Mouse (Mus musculus) adrenal gland, adult (tissue): ENCODE results near the gene Slc40a1.

ENCODE experiments used
- DNase-seq, 2 experiments: peaks; one replicate each; pipeline ENCODE4 v3.0.0; 2022 to 2023; ENCODE audit warnings: low spot score in 1 of 2; ENCODE audit not compliant: inconsistent age in 2 of 2

Gene Slc40a1

DNA sequence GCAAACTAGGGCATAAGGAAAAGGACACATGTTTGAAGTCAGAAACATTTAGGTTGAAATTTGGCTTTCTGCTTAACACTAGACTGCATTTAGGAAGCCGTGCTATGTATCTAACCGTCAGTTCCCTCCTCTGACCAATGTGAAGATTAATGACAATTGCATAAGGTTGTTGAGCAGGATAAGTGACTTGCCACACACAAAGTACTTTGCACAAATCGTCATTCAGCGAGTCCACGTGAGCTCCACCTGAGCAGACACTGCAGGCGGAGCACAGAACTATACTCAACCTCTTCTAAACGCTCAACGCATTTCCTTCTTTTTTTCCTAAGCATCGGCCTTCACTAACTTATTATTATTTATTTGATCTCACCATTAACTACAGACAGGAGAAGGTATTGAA, 39.5 kb downstream of the Slc40a1 start:
- no peak for DNase-seq

DNA sequence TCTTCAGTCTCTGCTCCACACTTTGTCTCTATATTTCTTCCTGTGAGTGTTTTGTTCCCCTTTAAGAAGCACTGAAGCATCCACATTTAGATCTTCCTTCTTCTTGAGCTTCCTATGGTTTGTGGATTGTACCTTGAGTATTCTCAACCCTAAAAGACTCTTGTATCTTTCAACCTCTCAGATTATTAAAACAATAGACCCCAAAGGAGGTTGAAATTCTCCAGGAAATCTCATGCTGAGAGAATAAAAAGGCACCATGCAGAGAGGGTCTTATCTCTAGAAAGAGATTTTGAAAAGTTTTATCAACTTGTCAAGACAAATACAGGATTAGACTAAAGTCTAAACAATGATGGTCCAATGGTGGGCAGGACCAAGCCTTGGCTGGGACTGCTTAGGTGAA, 42.9 kb downstream of the Slc40a1 start:
- no peak for DNase-seq

DNA sequence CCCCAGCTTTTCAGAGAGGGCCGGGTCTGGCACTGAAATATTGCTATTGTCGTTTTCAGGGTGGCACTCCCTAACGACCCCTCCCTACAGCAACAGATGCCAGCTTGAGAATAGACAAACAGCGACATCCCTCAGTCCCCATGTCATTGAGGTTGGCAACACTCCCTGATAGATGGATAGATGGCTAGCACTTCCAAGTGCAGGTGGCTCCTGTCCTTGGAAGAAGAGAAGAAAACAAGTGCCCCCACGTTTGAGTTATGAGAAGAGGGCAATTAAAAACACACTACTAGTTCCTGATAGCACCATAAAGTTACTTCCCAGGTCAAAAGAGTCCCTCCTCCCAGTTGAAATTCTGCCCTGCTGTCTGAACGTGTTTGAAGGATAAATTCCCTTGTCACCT, 44.2 kb downstream of the Slc40a1 start:
- no peak for DNase-seq

DNA sequence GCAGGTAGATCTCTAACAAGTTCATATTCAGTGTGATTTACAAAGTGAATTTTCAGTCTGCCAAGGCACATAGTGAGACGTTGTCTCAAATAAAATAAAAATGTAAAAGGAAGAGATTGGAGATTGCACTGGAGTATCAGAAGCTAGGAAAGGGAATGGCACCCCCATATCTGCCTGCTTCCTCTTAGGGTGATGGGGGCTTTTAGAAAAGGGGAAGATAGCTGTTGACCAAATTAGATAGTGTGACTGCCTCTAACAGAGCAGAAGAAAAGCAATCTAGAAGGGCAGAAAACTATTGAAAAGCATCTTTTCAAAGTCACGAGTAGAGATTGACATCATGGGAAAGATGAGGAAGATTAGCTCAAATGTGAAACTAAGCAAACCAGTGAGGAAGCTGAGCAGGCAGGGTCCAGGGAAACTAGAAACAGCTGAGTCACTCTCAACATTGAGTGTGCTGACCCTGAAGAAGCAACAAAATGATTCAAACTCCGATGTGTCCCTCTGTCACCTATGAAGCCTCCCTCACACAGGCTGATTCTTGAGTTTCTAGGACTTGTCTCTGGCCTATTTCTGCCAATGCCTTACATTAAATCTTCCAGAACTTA, 45.0 kb downstream of the Slc40a1 start:
- DNase-seq: peak in 1 of 2 experiments; percentile 55

DNA sequence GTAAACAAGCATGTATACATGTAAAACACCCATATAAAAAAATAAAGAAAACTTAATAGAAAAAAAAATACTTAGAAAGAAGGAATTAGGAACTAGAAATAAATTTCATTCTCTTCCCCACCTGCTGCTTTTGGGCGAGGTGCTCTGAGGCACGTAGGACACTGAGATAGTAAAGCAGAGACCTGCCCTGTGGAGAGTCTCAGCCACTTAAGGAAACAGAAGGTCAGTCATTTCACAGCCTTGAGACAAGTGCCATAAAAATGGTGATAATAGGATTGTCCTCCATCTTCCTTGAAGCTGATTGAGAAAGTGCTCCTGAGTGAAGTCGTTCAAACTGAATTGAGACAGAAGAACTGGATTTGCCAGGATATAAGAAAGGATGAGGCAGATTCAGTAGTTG, 48.9 kb downstream of the Slc40a1 start:
- no peak for DNase-seq

DNA sequence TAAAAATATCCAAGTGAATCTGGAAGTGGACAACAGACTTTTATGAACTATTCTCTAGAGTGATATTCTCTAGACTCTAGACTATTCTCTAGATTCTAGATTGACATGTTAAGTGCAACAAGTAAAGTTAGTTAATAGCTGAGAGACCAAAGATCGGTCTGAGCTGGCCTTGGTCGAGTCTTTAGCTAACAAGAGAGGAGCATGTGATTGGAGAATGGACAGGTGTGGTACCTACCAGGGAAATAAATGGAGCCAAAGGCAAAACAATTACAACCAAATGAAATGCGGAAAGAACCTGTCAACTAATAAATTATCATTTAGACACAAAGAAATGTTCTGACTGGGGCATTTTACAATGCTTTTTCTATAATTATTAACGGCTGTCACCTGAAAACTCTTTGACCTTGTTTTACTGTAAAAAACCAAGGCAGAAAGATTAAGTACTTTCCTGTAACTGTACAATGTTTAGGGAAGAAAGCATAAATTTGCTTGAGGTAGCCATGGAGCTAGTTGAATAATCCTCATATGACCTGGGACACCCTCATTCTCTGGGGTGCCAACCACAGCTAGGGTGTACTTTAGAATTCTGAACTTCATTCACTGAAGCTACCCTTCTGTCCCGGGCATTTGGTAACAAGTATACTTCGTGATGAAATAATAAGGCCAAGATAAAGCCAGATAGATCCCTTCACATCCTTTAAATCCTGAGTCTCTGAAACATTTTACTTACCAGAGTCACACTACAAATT, 49.7 kb downstream of the Slc40a1 start:
- DNase-seq: no peak

DNA sequence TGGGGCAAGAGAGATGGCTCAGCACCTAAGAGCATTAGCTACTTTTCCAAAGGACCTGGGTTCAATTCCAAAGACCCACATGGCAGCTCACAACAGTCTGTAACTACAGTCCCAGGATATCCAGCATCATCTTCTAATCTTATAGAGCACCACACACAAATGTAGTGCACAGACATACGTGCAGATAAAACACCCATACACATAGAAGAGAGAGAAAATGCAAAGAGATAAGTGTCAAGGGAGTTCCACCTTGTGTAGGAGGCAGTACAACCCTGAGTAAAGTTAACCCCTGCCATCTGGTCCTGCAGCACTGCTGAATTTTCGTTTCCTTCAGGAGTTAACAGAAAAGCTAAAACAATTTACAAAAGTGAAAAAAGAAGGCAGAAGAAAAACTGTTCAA, 50.7 kb downstream of the Slc40a1 start:
- DNase-seq: no peak

DNA sequence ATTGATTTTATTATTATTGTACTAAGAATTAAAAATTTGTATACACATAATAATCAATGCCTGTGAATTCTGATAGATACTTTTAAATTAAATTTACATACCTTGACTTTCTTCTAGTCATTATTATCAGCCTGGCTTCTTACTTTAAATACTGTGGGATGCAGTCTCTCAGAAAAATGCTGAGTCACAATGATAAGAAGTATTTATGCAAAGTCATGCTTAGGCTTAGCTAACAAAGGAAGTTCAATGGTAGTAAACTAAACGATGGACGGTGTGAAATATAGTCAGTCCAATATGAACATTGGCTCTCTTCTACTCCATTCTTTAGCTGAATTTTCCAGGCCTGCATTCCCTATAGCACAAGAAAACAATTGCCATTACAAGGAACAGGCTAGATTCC, 53.1 kb downstream of the Slc40a1 start:
- no peak for DNase-seq

DNA sequence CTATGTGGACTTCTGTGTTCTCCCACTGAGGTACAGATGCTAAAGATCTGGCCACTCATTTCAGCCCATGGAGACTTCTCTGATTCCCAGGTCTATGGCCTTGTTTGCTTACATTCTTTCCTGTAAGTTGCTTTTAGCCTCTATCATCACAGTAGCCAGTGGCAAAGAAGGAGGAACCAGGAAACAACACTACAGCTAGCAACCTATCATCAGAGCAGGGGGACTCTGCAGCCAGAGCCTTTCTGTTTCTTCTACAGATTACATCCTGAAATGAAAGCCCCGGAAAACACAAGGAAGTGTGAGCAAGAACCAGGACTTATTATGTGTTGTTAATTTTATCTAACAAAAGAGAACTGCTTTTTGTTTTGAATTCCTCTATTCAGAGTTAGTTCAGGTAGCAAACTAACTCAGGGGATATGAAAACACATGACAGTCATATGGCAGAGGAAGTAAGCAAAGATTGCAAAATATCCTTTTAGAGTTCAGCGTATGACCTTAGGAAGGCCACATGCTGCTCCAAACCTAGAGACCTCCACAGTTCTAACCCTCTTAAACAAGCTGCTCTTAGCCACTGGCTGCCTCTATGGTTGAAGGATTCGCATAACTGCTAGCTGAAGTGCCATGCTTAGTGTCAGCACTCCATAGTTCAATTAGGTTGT, 57.7 kb downstream of the Slc40a1 start:
- no peak for DNase-seq

DNA sequence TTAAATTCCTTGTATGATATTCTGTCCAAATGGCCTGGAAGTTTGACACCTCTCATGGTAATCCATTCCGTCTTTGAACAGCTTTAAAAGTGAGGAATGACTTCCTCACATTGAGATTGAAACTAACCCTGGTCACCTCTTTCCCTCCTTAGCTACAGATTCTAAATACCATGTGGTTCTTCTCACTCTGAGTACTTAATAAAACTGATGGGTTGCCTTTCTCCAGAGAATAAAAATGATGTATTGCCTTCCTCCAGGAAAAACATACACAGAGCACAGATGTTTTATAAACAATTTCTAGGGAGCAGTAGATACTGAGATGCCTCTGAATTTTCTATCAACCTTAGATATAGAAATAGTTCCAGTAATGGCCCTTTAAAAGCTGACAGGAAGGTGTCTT, 58.3 kb downstream of the Slc40a1 start:
- DNase-seq: no peak

DNA sequence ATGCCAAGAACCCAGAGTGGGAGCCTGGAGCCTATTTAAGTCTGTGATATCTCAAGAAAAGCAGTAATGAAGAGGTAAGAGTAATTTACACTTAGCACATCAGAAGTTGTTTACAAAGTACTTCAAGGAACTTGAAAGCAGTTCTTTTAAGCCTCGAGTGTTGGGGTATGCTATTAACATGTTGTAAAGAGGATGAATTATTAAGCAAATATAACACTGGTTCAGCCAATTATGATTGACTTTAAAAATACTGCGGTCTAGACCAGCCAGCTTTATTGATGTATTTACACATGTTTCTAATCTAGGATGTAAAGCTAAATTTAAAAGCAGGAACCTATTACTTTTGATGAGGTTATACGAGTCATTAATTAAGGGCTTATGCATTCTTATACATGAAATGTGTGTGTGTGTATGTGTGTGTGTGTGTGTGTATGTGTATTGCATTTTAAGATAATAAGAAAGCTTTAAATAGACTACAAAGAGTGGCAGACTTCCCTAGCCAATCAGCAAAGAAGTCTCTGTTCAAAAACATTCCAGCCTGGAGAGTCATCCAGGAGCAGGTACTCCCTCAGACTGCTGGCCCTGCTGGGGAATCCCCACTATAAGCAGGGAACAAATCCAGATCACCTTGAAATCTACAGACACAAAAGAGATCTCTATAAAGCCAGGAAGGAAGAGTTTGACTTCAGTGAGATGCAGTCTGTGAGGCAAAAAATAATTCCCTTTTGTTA, 59.9 kb downstream of the Slc40a1 start:
- no peak for DNase-seq

DNA sequence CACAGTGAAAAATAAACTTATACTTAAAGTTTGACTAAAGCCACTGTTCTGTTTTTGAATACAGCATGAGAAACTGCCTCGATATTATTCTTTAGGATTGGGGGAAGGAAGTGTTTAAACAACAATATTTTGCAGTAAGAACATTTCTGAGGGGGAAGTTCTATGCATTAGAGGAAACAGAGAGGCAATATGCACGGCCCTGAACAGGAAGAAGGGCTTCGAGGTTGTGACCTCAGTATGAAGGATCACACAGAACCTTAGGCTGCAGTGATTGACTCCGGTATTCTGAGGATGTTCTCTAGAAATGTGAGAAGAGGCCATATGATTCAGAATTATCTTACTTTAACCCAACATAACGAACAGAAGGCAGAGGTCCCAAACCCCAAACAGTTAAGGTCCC, 60.6 kb downstream of the Slc40a1 start:
- DNase-seq: no peak

DNA sequence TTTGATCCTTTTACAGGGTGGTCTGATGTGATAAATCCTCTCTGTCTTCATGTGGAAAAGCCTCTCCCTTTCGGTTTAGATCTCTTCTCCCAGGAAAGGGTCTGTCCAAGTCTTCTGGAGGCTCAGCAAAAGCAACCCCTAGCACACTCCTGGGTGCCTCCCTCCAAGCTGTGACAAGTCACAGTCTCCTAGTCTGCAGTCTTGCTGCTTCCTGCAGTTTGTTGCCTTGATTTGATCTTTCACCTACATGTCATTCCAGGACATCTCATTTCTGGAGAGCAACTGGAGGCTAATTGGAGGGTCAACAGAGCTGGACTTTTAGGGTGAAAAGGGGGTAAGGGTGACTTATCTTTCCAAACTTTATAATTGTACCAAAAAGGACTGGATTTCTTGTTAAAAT, 61.0 kb downstream of the Slc40a1 start:
- no peak for DNase-seq

DNA sequence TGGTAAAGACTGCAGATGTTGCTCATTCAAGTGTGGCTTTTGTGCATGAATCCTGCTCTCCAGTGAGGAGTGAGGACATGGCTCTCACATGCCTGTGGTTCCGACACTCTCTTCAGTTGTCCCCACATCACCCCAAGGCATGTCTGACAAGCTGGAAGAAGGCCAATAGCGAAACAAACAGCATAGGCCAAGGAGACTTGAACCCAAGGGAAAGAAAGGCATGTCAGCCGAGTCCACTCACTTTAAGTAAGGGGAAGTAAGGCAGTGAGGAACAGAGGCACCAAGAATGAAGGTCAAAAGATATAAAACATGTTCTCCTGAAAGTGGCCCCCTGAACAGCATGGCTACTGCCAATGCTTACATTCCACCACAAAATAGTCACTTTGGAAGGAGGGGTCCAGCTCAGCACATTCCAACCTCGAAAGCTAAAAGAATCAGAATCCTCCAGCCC, 61.7 kb downstream of the Slc40a1 start:
- peak; percentile 12 to 58 for DNase-seq

DNA sequence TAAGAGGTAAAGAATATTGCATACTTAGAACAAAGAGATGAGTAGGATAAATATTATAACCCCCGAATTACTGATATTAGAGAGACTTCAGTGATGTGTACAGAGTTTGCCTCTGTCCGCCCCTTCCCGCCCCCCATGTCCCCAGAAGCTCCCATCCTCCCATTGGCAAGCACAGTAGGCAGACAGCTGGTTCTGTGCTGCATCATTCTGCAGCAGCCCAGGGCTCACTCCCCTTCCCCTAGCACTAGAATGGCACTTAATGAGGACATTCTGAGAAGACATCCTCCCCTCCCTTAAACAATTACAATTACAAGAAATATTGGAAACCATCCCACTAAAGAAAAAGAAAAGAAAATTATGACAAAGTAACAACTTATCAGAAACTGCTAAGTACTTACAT, 62.7 kb downstream of the Slc40a1 start:
- DNase-seq: no peak

DNA sequence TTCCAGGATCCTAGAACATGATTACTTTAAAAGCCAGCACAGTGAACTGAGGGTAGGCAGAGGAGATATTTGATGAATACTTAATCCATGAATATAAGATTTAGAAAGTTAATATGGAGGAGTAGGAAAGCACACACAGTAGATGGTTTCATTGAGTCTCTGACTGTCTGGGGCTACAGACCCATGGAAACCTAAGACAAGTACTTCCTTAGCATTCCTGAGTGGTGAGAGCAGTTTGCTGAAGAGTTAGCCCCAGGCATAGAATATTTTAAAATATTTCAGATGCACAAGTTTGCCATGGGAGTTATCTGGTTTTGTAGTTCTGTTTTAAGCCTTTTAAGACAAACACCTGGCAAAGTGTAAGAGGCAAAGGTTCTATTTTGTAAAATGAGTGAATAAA, 65.2 kb downstream of the Slc40a1 start:
- no peak for DNase-seq

DNA sequence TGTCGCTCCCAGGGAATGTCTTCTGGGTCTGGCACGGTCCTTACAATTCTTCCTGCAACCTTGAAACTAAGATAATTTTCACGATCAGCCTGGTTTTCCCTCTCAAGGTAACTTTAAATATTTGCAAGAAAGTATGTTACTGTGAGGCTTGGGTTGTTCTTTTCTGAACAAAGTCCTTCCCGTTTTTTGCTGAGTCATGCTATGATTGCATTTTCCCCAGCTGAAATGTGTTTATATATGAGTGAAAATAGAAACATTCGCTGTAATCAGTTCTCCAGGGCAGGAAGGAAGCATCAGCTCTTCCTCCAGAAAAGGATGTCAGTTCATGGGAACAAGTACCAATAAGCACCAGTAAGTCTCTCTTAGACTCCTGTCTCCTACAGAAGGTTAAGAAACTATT, 66.0 kb downstream of the Slc40a1 start:
- DNase-seq: peak in 1 of 2 experiments; percentile 72
